Mouse (Mus musculus) testis, adult 2 months (tissue): Measurements from ENCODE around the gene Ankrd36. TPM values are rescaled to one million over a fixed set of nuclear protein-coding genes. Genes with fewer than 3 reads are reported as not detected.
A peak's percentile ranks its signal among the peaks of the same experiment; 100 is the strongest.

Source experiments
- H3K27ac ChIP-seq: fragments of 200-500 bp; 2 replicates; pipeline ENCODE4 v1.5.1; 2012; ENCODE audit warnings: low read depth, low read length; ENCODE audit not compliant: control insufficient read depth, insufficient read depth
- H3K27me3 ChIP-seq: fragments of 200-500 bp; 2 replicates; pipeline ENCODE4 v1.6.1; 2012; ENCODE audit warnings: mild to moderate bottlenecking, low read length, moderate library complexity; ENCODE audit not compliant: control insufficient read depth, insufficient read depth
- H3K36me3 ChIP-seq: fragments of 200-500 bp; 2 replicates; pipeline ENCODE4 v1.6.1; 2012; ENCODE audit warnings: mild to moderate bottlenecking, low read length; ENCODE audit not compliant: control insufficient read depth, insufficient read depth
- H3K4me1 ChIP-seq: fragments of 200-500 bp; 2 replicates; pipeline ENCODE4 v1.6.1; 2012; ENCODE audit warnings: low read length; ENCODE audit not compliant: control insufficient read depth, insufficient read depth
- H3K4me3 ChIP-seq: fragments of 200-500 bp; 2 replicates; pipeline ENCODE4 v1.5.1; 2012; ENCODE audit warnings: low read depth, mild to moderate bottlenecking, low read length, moderate library complexity, mixed read lengths; ENCODE audit not compliant: control insufficient read depth
- CTCF ChIP-seq: fragments of 200-500 bp; IDR thresholded peaks from 2 replicates; pipeline ENCODE4 v1.5.1; 2012; ENCODE audit warnings: low read depth, mild to moderate bottlenecking, inconsistent platforms, low read length, moderate library complexity; ENCODE audit not compliant: control insufficient read depth, insufficient read depth, insufficient replicate concordance
- POLR2A ChIP-seq: fragments of 200-500 bp; IDR thresholded peaks from 2 replicates; pipeline ENCODE4 v1.6.1; 2012; ENCODE audit warnings: low read depth, mild to moderate bottlenecking, inconsistent platforms, low read length, moderate library complexity; ENCODE audit not compliant: control insufficient read depth
- polyA plus RNA-seq: library from polyadenylated mRNA; depleted of rRNA; stranded (reverse); fragments of >200 nt; gene quantifications from 2 replicates; pipeline ENCODE4 v1.2.3, GENCODE M21; 2012; rRNA removed

Gene Ankrd36
- 250 and 260 TPM in 2 replicates for polyA plus RNA-seq

GRCm38 (mm10) chr11:5569474-5569873 lies at the start of gene Ankrd36:
Gene Ankrd36 (plus strand): TSS chr11:5569684.
- H3K36me3 ChIP-seq, result peaks cover 1% of the 10 kb centered on the region; the same call in 1 of the 2 replicates
- H3K27me3 ChIP-seq, result no peaks in the 10 kb centered on the region
- peak within 1 kb of the TSS; percentile 90 for H3K4me3 ChIP-seq
- H3K4me1 ChIP-seq, result peaks cover 13% of the 10 kb centered on the region
- H3K27ac ChIP-seq, result peak within 1 kb of the TSS; percentile 96
- TF ChIP-seq CTCF (no peak), POLR2A (peak; percentile 95)

DNA sequence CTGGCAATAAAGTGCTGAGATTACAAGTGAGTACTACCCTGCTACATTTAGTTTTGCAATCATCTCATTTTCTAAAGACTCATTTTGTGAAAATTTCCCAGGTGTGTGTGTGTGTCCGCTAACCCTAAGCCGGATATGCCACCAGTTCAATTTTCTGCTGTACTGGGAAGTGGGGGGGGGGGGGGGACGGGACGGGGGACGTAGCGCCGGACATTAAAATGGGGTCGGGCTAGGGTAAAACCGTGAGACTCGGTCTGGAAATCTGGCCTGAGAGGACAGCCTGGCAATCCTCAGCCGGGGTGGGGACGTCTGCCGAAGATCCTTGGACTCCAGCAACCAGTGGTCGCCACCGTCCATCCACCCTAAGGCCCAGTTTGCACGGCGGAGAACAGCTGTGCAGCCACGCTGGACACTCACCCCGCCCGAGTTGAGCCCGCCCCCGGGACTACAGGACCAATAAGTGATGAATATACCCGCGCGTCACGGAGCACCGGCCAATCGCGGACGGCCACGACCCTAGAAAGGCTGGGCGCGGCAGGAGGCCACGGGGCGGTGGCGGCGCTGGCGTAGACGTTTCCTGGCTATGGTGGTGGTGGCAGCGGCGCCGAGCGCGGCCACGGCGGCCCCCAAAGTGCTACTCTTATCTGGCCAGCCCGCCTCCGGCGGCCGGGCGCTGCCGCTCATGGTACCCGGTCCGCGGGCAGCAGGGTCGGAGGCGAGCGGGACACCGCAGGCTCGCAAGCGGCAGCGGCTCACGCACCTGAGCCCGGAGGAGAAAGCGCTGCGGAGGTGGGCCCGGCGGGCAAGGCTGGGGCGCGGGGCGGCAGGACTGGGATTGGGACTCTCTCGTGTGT lies 48.8 kb upstream of the Ankrd36 start, which contains the start of gene Xbp1:
Gene Xbp1 (plus strand): TSS at position 248 of the 854 bp plus-strand sequence.
- Histone ChIP-seq H3K4me3 (peak within 1 kb of the TSS; percentile 89), H3K27me3 (no peaks in the 10 kb centered on the region), H3K27ac (peak within 1 kb of the TSS; percentile 73), H3K36me3 (no peaks in the 10 kb centered on the region; the same call in 1 of the 2 replicates), H3K4me1 (peaks cover 4% of the 10 kb centered on the region)
- TF ChIP-seq POLR2A, result peak; percentile 82
- TF ChIP-seq CTCF, result no peak

GRCm38 (mm10) chr11:5521266-5521515 lies 48.3 kb upstream of the Ankrd36 start:
- H3K36me3 ChIP-seq, result no peaks in the 10 kb centered on the region; the same call in 1 of the 2 replicates
- peak overlapping the region; percentile 89 for H3K4me3 ChIP-seq
- no peak for TF ChIP-seq POLR2A
- TF ChIP-seq CTCF, result no peak
- peak overlapping the region; percentile 73 for H3K27ac ChIP-seq
- no peaks in the 10 kb centered on the region for H3K27me3 ChIP-seq
- peaks cover 4% of the 10 kb centered on the region for H3K4me1 ChIP-seq

- no peaks in the 10 kb centered on the region for H3K27me3 ChIP-seq
- H3K4me3 ChIP-seq, result peak overlapping the region; percentile 89
Measured at GRCm38 (mm10) chr11:5521516-5522291, 47.8 kb upstream of the Ankrd36 start.

GRCm38 (mm10) chr11:5522798-5523415 lies 46.6 kb upstream of the Ankrd36 start:
- H3K4me3 ChIP-seq, result no peak overlapping the region
- H3K4me1 ChIP-seq, result peaks cover 4% of the 10 kb centered on the region
- no peaks in the 10 kb centered on the region; the same call in 1 of the 2 replicates for H3K36me3 ChIP-seq
- H3K27ac ChIP-seq, result no peak overlapping the region
- no peaks in the 10 kb centered on the region for H3K27me3 ChIP-seq
- TF ChIP-seq CTCF, result no peak
- no peak for TF ChIP-seq POLR2A

More at GRCm38 (mm10) chr11:5521516-5522291, 47.8 kb upstream of the Ankrd36 start:
- Histone ChIP-seq H3K27ac (peak overlapping the region; percentile 73), H3K4me1 (peaks cover 4% of the 10 kb centered on the region), H3K36me3 (no peaks in the 10 kb centered on the region; the same call in 1 of the 2 replicates)
- TF ChIP-seq CTCF, result peak; percentile 32; the same call in 1 of the 2 replicates
- peak; percentile 27; the same call in 1 of the 2 replicates for TF ChIP-seq POLR2A

DNA sequence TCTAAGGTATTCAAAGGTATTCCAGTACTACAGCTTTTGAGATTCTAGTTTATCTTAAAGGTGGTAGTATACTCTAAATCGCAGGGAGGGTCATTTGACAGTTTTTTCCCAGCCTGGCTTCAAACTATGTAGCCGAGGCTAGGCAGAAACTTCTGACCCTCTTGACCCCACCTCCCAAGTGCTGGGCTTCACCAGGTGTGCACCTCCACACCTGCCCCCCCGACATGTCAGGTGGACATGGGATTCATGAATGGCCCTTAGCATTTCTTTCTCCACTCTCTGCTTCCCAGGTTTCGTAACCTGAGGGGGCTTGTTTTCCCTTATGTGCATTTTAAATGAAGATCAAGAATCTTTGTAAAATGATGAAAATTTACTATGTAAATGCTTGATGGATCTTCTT lies 44.1 kb upstream of the Ankrd36 start:
- no peaks in the 10 kb centered on the region for H3K27me3 ChIP-seq
- no peak for TF ChIP-seq CTCF
- no peak for TF ChIP-seq POLR2A
- no peak overlapping the region for H3K4me3 ChIP-seq
- no peak overlapping the region for H3K27ac ChIP-seq
- H3K36me3 ChIP-seq, result no peaks in the 10 kb centered on the region; the same call in 1 of the 2 replicates
- H3K4me1 ChIP-seq, result peaks cover 4% of the 10 kb centered on the region

- TF ChIP-seq POLR2A (no peak), CTCF (no peak)
- H3K4me3 ChIP-seq, result no peak overlapping the region
- peaks cover 4% of the 10 kb centered on the region for H3K36me3 ChIP-seq
- H3K27ac ChIP-seq, result no peak overlapping the region
- no peaks in the 10 kb centered on the region for H3K27me3 ChIP-seq
- peaks cover 2% of the 10 kb centered on the region for H3K4me1 ChIP-seq
Measured at GRCm38 (mm10) chr11:5526573-5527439, 42.7 kb upstream of the Ankrd36 start.
